Mouse (Mus musculus): Measurements from ENCODE around the gene Nr1h3.

Gene Nr1h3

GRCm38 (mm10) chr2:91139764-91140163, 62.9 kb downstream of the Nr1h3 start:
- no peak for DNase-seq (ENCODE audit: low spot score in 2 of 2)

GRCm38 (mm10) chr2:91139311-91139710, 63.3 kb downstream of the Nr1h3 start:
- no peak for DNase-seq (ENCODE audit: low spot score in 2 of 2)

- no peak for DNase-seq (ENCODE audit: low spot score in 2 of 2)
These were observed 65.2 kb downstream of the Nr1h3 start for GRCm38 (mm10) chr2:91137481-91137880.

- no peak for DNase-seq (ENCODE audit: low spot score in 2 of 2)
These were observed 65.9 kb downstream of the Nr1h3 start for GRCm38 (mm10) chr2:91136513-91137412.

Measured in right cerebral cortex, adult 2 months (tissue).